Comparison of ENCODE assay signal across 8 mouse cellular contexts in genomic region chr1:134747236-134748174, GRCm38 (mm10).
DNase-seq lines count a peak whose midpoint lies in the region; ATAC-seq lines count a peak whose summit lies in the region.

No protein-coding gene starts in this region.

- peaks cover 27% of the 10 kb centered on the region for H3K27me3 ChIP-seq in heart, embryonic 10.5 days (ENCODE audit: insufficient read depth, poor library complexity, severe bottlenecking)
- peaks cover 13% of the 10 kb centered on the region; the same call in 1 of the 2 replicates for H3K27me3 ChIP-seq in limb, embryonic 13.5 days

- peak overlapping the region; percentile 52; the same call in 1 of the 2 replicates for H3K27ac ChIP-seq in heart, embryonic 10.5 days
- H3K27ac ChIP-seq in limb, embryonic 13.5 days, result no peak overlapping the region

- DNase-seq in cerebellum, adult 9-11 months, result peak; percentile 52
- no peak for DNase-seq in cerebellum, adult 18-20 months
- peak; percentile 73 for DNase-seq in adrenal gland, postnatal 10 days
- peak; percentile 90 for DNase-seq in heart, embryonic 10.5 days (ENCODE audit: low spot score)
- DNase-seq in naive thymus-derived CD4-positive, alpha-beta T cell, adult 2 months (ENCODE audit: low read depth), result peak; percentile 75
- DNase-seq in thymus, postnatal 14 days, result peak; percentile 86
- DNase-seq in urinary bladder, postnatal 10 days (ENCODE audit: low spot score), result no peak

- peak overlapping the region; percentile 42 for H3K4me3 ChIP-seq in heart, embryonic 10.5 days
- no peak overlapping the region for H3K4me3 ChIP-seq in limb, embryonic 13.5 days

- 20% methylated on average over 23 of the region's 23 CpGs for WGBS in heart, embryonic 10.5 days
- 19% methylated on average over 23 of the region's 23 CpGs for WGBS in limb, embryonic 13.5 days

- no peak overlapping the region for H3K9ac ChIP-seq in limb, embryonic 13.5 days

- H3K4me2 ChIP-seq in limb, embryonic 13.5 days (replicated peaks), result peak overlapping the region; percentile 39

- no peaks in the 10 kb centered on the region for H3K9me3 ChIP-seq in heart, embryonic 10.5 days
- no peaks in the 10 kb centered on the region for H3K9me3 ChIP-seq in limb, embryonic 13.5 days

- ATAC-seq in limb, embryonic 13.5 days (ENCODE audit: low FRiP score, low read depth), result no peak

- peaks cover 49% of the 10 kb centered on the region for H3K4me1 ChIP-seq in heart, embryonic 10.5 days
- peaks cover 26% of the 10 kb centered on the region for H3K4me1 ChIP-seq in limb, embryonic 13.5 days

- H3K36me3 ChIP-seq in heart, embryonic 10.5 days, result no peaks in the 10 kb centered on the region
- no peaks in the 10 kb centered on the region for H3K36me3 ChIP-seq in limb, embryonic 13.5 days

Comparison
In these comparisons a context has a peak if more than half of its experiments do, and no peak if none do; other contexts are left out.
1. DNase-seq: peak in cerebellum, adult 9-11 months (single experiment), adrenal gland, postnatal 10 days (single experiment), heart, embryonic 10.5 days (single experiment), naive thymus-derived CD4-positive, alpha-beta T cell, adult 2 months (single experiment) and thymus, postnatal 14 days (single experiment); none in cerebellum, adult 18-20 months (0 of 2) and urinary bladder, postnatal 10 days (single experiment).